Mouse (Mus musculus) hindbrain, embryonic 11.5 days (tissue): ENCODE data around the gene Wdr5b. TPM values are rescaled to one million over a fixed set of nuclear protein-coding genes. Genes with fewer than 3 reads are reported as not detected.

Experiments used
- ATAC-seq: fragments of 200-750 bp; cut with Nextera tagmentation; 2 replicates; pipeline ENCODE4 v1.8.0; 2017; ENCODE audit warnings: mild to moderate bottlenecking, moderate TSS enrichment, moderate library complexity; ENCODE audit not compliant: low FRiP score
- DNase-seq: peaks from one replicate; pipeline ENCODE4 v3.0.0-alpha.2; 2015; ENCODE audit warnings: low spot score
- H3K27ac ChIP-seq: fragments of 300-500 bp; sonication (generic); 2 replicates; pipeline ENCODE4 v1.5.1; 2014; ENCODE audit warnings: mild to moderate bottlenecking, low read depth, low read length
- H3K27me3 ChIP-seq: fragments of 300-500 bp; sonication (generic); 2 replicates; pipeline ENCODE4 v1.6.1; 2014; ENCODE audit warnings: mild to moderate bottlenecking, low read length, moderate library complexity, mixed read lengths; ENCODE audit not compliant: control insufficient read depth, insufficient read depth
- H3K36me3 ChIP-seq: fragments of 300-500 bp; sonication (generic); 2 replicates; pipeline ENCODE4 v1.6.1; 2014; ENCODE audit warnings: mild to moderate bottlenecking, low read length, moderate library complexity, mixed read lengths; ENCODE audit not compliant: control insufficient read depth, insufficient read depth
- H3K4me1 ChIP-seq: fragments of 300-500 bp; sonication (generic); replicated peaks from 2 replicates; pipeline ENCODE4 v1.6.1; 2014; ENCODE audit warnings: low read length, mixed read lengths; ENCODE audit not compliant: control insufficient read depth, insufficient read depth
- H3K4me2 ChIP-seq: fragments of 300-500 bp; sonication (generic); replicated peaks from 2 replicates; pipeline ENCODE4 v1.6.1; 2014; ENCODE audit warnings: mild to moderate bottlenecking, low read depth, low read length
- H3K4me3 ChIP-seq: fragments of 300-500 bp; sonication (generic); 2 replicates; pipeline ENCODE4 v1.5.1; 2014; ENCODE audit warnings: low read depth, low read length
- H3K9ac ChIP-seq: fragments of 300-500 bp; sonication (generic); 2 replicates; pipeline ENCODE4 v1.6.1; 2014; ENCODE audit warnings: low read depth, low read length
- H3K9me3 ChIP-seq: fragments of 300-500 bp; sonication (generic); 2 replicates; pipeline ENCODE4 v1.6.1; 2016; ENCODE audit warnings: low read length; ENCODE audit not compliant: control insufficient read depth
- WGBS: fragments of 180-500 bp; shearing (Covaris S2); extraction: QIAGEN DNeasy Blood & Tissue Kit; methylation state at CpG from one replicate; pipeline ENCODE4 v1.1.7; 2014; 5-methylcytosine and 5-hydroxymethylcytosine counted together
- polyA plus RNA-seq: library from polyadenylated mRNA; unstranded; fragments of >200 nt; fragmentation: Nextera tagmentation; extraction: Ambion mirVana; gene quantifications from 2 replicates; pipeline ENCODE4 v1.2.1, GENCODE M21; 2014

Gene Wdr5b
- polyA plus RNA-seq, 1 experiment from 2014 or later: 14.2 TPM

DNA sequence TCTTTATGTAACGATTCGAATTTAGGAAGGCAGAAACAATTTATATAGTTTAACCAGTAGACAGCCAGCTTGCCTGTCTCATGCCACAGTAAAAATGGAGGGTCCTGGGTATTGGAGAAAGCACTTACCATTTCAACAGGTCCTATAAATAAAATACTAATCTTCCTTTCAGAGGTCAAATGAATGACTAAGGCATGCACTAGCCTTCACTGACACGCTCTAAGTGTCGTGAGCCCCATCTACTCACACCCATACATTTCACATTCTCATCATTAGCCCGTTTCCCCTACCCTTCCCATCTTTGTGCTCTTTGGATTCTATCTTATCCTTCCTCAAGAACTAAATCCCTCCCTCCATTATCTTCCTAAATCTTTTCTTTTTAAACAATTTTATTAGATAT, 23.9 kb downstream of the Wdr5b start:
- H3K9ac ChIP-seq: no peak overlapping the region
- no peak overlapping the region for H3K27ac ChIP-seq
- H3K4me1 ChIP-seq: peaks cover 2% of the 10 kb centered on the region; the same call in 1 of the 2 replicates
- no peaks in the 10 kb centered on the region for H3K9me3 ChIP-seq
- H3K27me3 ChIP-seq: no peaks in the 10 kb centered on the region
- no peak overlapping the region for H3K4me3 ChIP-seq
- WGBS: 87% methylated on average over 5 of the region's 5 CpGs
- no peak overlapping the region for H3K4me2 ChIP-seq
- DNase-seq (no peak), ATAC-seq (no peak)
- no peaks in the 10 kb centered on the region for H3K36me3 ChIP-seq

- no peak for ATAC-seq
- Histone ChIP-seq H3K9ac (no peak overlapping the region), H3K36me3 (no peaks in the 10 kb centered on the region), H3K27ac (no peak overlapping the region), H3K4me3 (no peak overlapping the region), H3K9me3 (no peaks in the 10 kb centered on the region), H3K4me1 (peaks cover 2% of the 10 kb centered on the region; the same call in 1 of the 2 replicates), H3K4me2 (no peak overlapping the region), H3K27me3 (no peaks in the 10 kb centered on the region)
- DNase-seq: no peak
- 65% methylated on average over 2 of the region's 2 CpGs for WGBS
Measured at GRCm38 (mm10) chr16:36067694-36068093, 26.7 kb downstream of the Wdr5b start.

GRCm38 (mm10) chr16:36068356-36068755, 27.4 kb downstream of the Wdr5b start:
- no peaks in the 10 kb centered on the region for H3K36me3 ChIP-seq
- no peak overlapping the region for H3K27ac ChIP-seq
- peaks cover 2% of the 10 kb centered on the region; the same call in 1 of the 2 replicates for H3K4me1 ChIP-seq
- H3K9ac ChIP-seq: no peak overlapping the region
- no peaks in the 10 kb centered on the region for H3K9me3 ChIP-seq
- no peak for DNase-seq
- no peaks in the 10 kb centered on the region for H3K27me3 ChIP-seq
- H3K4me2 ChIP-seq: no peak overlapping the region
- 83% methylated on average over 3 of the region's 3 CpGs for WGBS
- H3K4me3 ChIP-seq: no peak overlapping the region
- ATAC-seq: no peak

DNA sequence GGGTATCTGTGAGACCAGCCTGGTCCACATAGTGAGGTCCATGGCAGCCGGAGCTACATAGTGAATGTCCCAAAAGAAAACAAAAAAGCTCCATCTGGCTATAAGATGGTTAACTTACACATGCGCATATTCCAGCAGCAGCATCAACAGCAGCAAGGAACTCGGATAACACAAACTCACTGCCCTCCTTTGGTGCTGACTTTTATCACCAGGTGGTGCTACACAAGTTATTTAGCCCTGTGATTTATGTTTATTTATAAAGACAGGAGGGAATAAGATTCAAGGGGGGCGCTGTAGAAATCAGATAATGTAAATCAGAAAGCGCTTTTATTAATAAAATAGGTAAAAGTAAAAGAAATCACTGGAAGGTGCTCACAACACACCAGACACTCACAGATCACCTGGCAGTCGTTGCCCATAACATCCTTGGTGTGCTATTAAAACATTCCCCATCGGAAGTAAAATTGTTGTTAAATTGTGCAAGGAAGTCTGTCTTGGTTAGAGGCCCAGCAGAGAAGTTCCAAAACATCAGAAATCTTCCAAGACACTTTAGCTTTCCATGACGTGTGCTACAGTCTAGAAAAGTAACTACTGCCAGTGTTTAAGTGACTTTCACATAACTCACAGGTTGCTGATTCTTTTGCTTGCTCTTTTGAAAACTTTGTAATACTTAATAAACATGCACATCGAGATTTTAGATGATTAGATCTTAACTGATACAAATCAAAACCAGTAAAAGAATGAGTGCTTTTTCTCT, 29.0 kb downstream of the Wdr5b start:
- ATAC-seq: no peak
- Histone ChIP-seq H3K4me3 (peak overlapping the region; percentile 51), H3K9me3 (no peaks in the 10 kb centered on the region), H3K4me2 (peak overlapping the region; percentile 38), H3K36me3 (no peaks in the 10 kb centered on the region), H3K4me1 (peaks cover 2% of the 10 kb centered on the region; the same call in 1 of the 2 replicates), H3K9ac (no peak overlapping the region), H3K27ac (no peak overlapping the region), H3K27me3 (no peaks in the 10 kb centered on the region)
- DNase-seq: no peak
- 43% methylated on average over 9 of the region's 9 CpGs for WGBS

- H3K36me3 ChIP-seq: no peaks in the 10 kb centered on the region
- peaks cover 2% of the 10 kb centered on the region; the same call in 1 of the 2 replicates for H3K4me1 ChIP-seq
- peak overlapping the region; percentile 38 for H3K4me2 ChIP-seq
- H3K4me3 ChIP-seq: peak overlapping the region; percentile 51
- 0% methylated on average over 15 of the region's 16 CpGs for WGBS
- DNase-seq: no peak
- no peaks in the 10 kb centered on the region for H3K9me3 ChIP-seq
- peak; percentile 78; the same call in 1 of the 2 replicates for ATAC-seq
- H3K9ac ChIP-seq: peak overlapping the region; percentile 93
- peak overlapping the region; percentile 98 for H3K27ac ChIP-seq
- H3K27me3 ChIP-seq: no peaks in the 10 kb centered on the region
Measured at GRCm38 (mm10) chr16:36071071-36071449, 30.1 kb downstream of the Wdr5b start.

- WGBS: under 1% methylated on average over 58 of the region's 81 CpGs
- H3K27ac ChIP-seq: peak within 1 kb of the TSS; percentile 98
Measured at GRCm38 (mm10) chr16:36071450-36072379, 30.7 kb downstream of the Wdr5b start, which contains the start of the genes Fam162a and Ccdc58. TSS of gene Fam162a (minus strand) at chr16:36071594. TSS of gene Ccdc58 (plus strand) at chr16:36071685.

GRCm38 (mm10) chr16:36072410-36073011, 31.5 kb downstream of the Wdr5b start:
- Histone ChIP-seq H3K4me2 (peak overlapping the region; percentile 38), H3K9me3 (no peaks in the 10 kb centered on the region), H3K4me3 (peak overlapping the region; percentile 51), H3K36me3 (no peaks in the 10 kb centered on the region), H3K27ac (no peak overlapping the region), H3K27me3 (no peaks in the 10 kb centered on the region), H3K4me1 (peaks cover 2% of the 10 kb centered on the region; the same call in 1 of the 2 replicates), H3K9ac (peak overlapping the region; percentile 93; the same call in 1 of the 2 replicates)
- DNase-seq (no peak), ATAC-seq (no peak)
- WGBS: 30% methylated on average over 8 of the region's 8 CpGs

More at GRCm38 (mm10) chr16:36071450-36072379, 30.7 kb downstream of the Wdr5b start, which contains the start of the genes Fam162a and Ccdc58:
- H3K27me3 ChIP-seq: no peaks in the 10 kb centered on the region
- peak within 1 kb of the TSS; percentile 93 for H3K9ac ChIP-seq
- no peaks in the 10 kb centered on the region for H3K36me3 ChIP-seq
- peak within 1 kb of the TSS; percentile 38 for H3K4me2 ChIP-seq
- ATAC-seq (peak; percentile 97), DNase-seq (peak; percentile 92)
- peaks cover 2% of the 10 kb centered on the region; the same call in 1 of the 2 replicates for H3K4me1 ChIP-seq
- H3K9me3 ChIP-seq: no peaks in the 10 kb centered on the region
- H3K4me3 ChIP-seq: peak within 1 kb of the TSS; percentile 51

DNA sequence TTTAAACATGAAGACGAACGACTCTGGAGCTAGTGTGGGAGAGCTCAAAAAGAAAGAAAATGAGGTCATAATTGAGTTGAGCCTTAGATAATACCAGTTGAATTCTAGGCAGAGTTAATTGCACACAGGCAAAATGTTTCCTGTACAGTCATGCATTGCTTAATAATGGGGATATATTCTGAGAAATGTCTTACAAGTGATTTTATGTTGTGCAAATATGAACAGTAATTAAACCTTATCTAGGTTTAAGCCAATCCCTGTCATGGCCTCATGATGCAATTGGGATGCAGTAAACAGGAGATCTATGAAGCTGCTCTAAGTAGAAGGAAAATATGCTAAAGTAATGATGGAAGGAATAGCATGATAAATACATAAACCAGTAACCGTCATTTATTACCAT, 33.8 kb downstream of the Wdr5b start:
- 94% methylated on average over 3 of the region's 3 CpGs for WGBS
- H3K4me2 ChIP-seq: no peak overlapping the region

More for the DNA sequence above, 33.8 kb downstream of the Wdr5b start:
- Histone ChIP-seq H3K4me1 (no peaks in the 10 kb centered on the region; the same call in 1 of the 2 replicates), H3K27me3 (no peaks in the 10 kb centered on the region), H3K36me3 (no peaks in the 10 kb centered on the region), H3K9ac (no peak overlapping the region), H3K27ac (no peak overlapping the region), H3K9me3 (no peaks in the 10 kb centered on the region), H3K4me3 (no peak overlapping the region)
- no peak for DNase-seq
- ATAC-seq: no peak
